Mouse (Mus musculus) layer of hippocampus, adult 8-10 months (tissue): Measurements from ENCODE around the gene Iqcb1. TPM values are rescaled to one million over a fixed set of nuclear protein-coding genes. Genes with fewer than 3 reads are reported as not detected.

Experiments used
- DNase-seq, 2 experiments: peaks; one replicate each; pipeline ENCODE4 v3.0.0; 2022; ENCODE audit warnings: low spot score in 2 of 2
- total RNA-seq, 4 experiments: library from RNA; stranded (reverse); gene quantifications; 2 replicates each; pipeline ENCODE4 v1.2.4; 2022

Gene Iqcb1
- total RNA-seq, 4 experiments from 2014 or later = 50.2 to 55.2 (median 53.1) TPM

DNA sequence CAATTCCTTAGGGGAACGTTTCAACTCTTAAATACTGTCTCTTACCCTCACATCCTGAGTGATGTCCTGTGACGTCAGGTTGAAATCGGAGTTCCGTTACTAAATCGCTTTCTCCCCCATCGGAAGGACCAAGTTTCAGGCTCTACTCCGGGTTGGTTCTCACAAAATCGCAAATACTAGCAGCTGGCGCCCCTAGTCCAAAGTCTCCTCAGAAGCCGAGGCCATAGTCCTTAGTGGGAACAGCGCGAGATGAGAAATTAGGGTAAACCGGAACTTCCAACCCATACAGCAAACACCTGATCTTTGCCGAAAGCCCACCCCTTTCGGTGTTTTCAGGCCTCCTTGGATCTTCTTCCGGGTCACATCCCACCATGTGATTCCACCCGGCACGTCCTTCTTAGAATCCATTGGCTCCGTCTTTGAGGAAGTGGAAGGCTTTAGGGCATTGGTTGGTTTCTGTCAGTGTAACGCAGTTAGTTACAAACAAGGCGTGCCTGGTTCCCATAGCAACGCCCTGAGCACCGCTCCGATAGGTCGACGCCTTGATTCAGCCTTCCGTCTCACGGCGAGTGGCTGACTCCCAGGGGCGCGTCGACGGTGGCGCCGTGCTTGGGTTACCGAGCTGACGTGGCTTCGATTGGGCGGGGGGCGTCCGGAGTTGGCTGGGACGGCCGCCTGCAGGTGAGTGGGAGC, 46.5 kb downstream of the Iqcb1 start, which contains the start of the genes Eaf2 and Golgb1:
Gene Eaf2, minus strand, starts transcription at position 421 of the 693 bp plus-strand sequence.
Gene Golgb1, plus strand, starts transcription at position 558 of the 693 bp plus-strand sequence.
- peak; percentile 98 to 100 for DNase-seq

DNA sequence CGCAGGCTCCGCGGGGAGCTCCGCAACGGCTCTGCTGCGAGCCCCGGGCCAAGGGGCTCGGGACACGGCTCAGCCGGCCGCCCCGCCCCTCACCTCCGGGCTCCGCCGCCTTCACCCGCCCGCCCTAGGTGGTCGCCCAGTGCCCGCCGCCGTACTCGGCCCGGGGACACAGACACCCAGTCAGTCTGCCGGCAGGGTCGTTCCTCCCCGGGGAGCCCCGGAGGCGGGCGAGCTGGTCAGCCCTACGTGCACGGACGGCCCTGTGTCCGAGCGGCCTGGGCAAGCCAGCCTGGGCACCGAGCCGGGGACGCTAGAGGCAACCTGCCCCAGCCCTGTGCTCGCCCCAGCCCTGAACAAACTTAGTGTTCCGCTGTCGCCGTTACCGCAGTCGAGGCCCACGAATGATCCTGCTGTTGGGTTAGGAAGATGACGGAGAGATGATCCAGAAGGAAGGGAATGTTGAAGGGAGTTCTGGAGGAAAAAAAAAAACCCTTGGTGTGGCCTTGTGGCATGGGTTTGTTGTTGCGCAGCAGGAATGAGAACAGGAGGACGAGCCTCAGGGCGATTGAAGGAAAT, 47.2 kb downstream of the Iqcb1 start:
- DNase-seq = peak in 1 of 2 experiments; percentile 44

DNA sequence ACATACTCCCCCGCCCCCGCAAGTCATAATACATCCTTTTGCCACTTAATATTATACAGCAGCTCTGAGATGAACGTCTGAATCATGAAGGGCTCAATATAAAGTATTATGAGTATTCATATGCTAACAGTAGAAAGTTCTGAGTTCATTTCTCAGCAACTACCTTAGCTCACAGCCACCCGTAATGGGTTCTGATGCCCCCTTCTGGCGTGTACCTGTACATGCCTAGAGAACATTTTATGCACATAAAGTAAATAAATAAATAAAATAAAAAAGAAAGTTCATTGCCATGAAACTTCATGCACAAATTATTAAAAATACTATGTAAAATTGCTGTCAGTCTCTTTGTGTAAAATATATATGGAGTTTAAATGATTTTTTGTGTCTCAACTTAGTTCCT, 49.1 kb downstream of the Iqcb1 start:
- no peak for DNase-seq

DNA sequence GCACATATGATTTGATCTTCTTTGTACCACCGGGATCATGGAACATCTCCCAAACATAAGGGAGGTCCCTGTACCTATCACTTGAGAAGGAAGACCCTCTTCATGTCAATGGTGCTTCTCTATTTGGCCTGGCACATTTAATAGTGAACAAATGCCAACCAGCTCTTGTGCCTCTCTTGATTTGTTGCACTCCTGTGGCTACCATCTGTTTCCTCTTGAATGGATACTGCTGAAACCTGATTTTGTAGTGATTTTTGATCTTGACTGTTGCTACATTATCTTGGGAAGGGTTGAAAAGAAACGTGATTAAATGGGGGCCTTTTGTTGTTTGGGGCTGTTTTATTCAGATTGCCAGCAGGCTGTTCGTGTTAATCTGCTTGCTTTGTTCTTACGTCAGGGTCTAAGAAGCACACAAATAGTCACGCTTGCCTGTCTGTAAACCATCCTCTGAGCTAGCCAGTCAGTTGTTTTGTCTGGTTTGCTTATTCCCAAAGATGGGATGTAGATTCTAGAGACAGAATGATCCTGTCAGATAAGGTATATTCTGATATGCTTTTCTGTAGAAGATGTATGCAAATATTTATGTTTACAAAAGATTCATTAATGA, 54.7 kb downstream of the Iqcb1 start:
- DNase-seq = no peak

DNA sequence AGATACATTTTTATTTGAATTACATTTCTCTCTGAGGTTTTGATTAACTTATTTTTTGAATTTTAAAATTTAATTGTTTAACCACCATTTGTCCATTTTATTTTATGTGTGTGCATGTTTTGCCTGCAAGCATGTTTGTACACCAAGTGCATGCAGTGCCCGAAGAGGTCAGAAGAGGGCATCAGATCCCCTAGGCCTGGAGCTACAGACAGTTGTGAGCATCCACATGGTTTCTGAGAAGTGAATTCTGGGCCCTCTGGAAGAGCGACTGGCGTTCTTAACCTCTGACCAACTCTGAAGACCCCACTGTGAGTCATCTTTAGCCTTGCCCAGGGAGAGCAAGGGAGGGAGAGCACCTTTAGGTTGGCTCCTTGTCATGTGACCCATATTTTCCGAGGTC, 56.7 kb downstream of the Iqcb1 start:
- no peak for DNase-seq

DNA sequence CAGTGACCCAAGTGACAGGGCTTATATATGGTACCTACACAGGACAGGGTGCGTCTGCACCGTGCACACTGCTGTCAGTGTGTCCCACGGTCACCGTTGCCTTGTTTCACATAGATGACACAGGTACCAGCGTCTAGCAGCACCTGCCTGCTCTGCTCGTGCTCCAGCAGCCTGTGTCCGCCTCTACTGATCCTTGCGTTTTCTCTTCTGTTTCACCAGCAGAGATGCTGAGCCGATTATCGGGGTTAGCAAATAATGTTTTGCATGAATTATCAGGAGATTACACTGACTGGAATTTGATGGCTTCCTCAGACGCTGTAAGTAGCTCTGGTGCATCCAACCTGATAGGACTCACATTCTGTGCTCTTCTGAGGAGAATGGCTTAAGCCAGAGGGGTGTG, 57.7 kb downstream of the Iqcb1 start:
- no peak for DNase-seq

DNA sequence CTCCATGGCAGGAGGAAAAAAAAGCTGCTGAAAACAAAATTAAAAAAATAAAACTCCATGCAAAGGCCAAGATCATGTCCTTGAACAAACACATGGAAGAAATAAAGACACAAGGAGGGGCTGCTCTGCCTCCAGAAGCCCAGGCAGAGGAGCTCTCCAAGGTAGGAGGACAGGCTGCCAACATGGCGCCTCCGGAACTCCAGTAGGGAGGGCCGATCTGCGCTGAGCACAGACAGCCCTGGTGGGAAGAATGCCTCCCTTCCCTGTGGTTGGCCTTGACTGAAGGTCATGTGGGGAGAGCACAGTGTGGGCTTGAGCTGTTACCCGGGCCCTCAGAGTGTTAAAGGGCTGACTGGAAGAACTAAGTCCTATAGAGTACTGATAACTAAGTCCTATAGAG, 59.4 kb downstream of the Iqcb1 start:
- no peak for DNase-seq

DNA sequence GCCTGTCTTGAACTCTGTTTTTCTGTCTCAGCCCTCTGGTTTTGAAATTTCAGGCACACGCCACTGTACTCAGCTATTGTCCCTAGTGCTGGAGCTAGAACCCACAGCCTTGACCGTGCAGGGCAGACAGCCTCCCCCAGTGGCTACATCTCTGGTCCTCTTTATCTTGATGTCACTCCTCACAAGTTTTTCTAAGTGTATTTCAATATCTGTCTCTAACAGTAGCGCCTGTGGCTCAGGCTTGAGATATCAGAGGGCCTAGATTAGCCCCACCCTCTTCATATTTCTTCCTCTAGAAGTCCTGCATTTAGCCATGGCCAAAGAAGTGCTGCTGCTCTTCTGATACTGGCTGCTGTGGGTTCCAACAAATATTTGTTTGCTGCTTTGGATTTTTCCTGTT, 62.4 kb downstream of the Iqcb1 start:
- DNase-seq = no peak

DNA sequence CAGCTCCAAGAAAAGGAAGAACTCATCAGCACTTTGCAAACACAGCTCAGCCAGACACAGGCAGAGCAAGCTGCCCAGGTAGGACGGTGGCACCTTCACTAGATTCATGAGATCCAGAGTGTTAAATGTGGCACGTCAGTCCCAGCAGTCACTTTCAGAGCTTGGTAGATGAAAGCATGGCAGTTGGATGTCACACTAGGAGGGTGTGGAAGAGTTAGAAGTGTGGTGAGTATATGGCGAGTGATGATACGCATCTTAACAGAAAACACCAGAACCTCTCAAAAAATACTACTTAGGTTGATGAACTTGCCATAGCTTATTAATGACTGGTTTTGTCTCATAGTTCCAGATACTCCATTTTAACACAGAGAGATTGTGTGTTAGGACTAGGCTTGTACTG, 63.2 kb downstream of the Iqcb1 start:
- no peak for DNase-seq

DNA sequence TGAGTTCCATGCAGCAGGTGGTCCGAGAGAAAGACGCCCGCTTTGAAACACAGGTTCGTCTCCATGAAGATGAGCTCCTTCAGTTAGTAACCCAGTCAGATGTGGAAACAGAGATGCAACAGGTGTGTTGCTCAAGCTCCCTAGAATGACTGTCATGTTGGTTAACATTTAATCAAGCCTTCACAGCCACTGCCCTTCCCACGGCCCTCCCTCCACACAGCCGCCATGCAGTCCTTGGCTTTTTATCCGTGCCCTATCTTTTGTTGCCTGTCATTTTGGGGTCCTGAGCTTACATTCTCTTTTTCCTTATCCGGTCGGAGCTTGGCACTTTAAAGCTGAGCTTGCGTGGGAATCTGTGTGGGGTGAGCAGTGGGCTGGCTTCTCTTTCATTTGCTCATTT, 65.1 kb downstream of the Iqcb1 start:
- no peak for DNase-seq

DNA sequence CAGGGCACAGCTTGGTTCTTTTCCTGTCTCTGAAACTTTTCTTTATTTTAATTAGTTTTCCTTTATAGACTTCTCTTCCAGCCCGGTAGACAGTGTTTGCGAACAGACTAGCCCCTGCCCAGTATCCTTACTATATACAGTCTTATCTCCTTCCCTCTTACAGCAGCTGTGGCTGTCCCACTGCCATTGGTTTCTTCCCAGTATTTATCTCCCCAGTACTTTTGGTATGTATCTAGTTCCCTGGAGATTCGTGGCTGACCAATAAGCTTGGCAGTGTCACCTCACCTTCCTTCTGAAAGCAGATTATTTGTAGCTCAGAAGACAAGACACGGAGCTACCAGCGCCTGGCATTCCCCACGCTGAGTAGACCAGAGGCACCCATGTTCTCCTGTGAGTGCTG, 68.5 kb downstream of the Iqcb1 start:
- no peak for DNase-seq

DNA sequence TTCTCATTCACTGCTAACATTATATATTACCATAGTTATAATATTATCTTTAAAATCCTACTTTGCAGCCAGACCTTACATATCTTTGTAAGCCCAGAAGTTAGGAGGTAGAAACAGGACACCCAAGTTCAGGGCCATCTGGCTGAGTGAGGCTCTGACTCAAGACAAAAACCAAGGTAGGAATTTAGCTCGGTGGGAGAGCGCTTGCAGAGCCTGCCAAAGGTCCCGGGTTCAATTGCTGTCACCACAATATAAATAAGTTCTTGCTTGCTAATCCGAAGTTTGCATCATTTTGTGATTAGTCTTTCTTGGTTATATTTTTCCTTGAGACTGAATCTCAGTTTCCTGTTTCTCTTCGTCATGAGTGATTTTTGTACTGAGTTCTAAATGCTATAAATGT, 75.0 kb downstream of the Iqcb1 start:
- no peak for DNase-seq

DNA sequence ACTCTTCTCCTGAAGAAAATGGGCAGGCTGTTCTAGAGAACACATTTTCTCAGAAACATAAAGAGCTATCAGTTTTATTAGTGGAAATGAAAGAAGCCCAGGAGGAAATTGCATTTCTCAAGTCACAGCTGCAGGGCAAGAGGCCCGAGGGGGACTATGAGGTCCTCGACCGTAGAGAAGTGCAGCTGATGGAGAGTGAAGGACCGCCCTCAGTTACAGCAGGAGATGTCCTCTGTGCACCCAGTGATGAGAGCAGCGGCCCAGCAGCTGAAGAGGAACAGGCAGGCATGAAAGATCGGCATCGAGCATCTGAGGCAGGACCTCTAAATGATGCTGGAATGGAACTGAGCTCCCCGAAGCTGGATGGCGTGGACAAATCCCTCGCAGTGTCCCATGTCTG, 83.7 kb downstream of the Iqcb1 start:
- no peak for DNase-seq

DNA sequence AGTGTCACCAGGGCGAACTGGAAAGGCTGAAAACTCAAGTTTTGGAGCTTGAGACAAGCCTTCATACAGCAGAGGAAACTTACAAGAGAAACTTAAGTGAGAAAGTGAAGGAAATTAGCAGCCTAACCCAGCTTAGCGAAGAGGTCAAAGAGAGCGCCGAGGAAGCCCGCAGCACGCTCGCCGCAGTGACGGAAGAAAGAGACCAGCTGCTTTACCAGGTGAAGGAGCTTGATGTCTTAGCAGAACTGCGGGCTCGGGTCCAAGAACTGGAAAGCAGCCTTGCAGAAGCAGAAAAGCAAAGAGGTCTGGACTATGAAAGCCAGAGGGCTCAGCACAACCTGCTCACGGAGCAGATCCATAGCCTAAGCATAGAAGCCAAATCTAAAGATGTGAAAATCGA, 84.1 kb downstream of the Iqcb1 start:
- DNase-seq = no peak

DNA sequence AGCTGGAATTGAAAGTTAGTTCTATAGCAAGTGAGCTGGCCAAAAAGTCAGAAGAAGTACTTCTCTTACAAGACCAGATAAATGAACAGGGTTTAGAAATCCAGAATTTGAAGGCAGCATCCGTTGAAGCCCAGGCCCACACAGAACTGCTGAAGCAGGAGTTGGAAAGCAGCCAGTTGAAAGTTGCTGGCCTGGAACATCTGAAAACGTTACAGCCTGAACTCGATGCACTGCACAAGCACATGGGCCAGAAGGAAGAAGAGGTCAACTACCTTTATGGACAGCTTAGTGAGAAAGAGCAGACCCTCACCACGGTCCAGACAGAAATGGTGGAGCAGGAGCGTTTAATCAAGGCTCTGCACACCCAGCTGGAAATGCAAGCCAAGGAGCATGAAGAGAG, 86.0 kb downstream of the Iqcb1 start:
- DNase-seq = no peak

DNA sequence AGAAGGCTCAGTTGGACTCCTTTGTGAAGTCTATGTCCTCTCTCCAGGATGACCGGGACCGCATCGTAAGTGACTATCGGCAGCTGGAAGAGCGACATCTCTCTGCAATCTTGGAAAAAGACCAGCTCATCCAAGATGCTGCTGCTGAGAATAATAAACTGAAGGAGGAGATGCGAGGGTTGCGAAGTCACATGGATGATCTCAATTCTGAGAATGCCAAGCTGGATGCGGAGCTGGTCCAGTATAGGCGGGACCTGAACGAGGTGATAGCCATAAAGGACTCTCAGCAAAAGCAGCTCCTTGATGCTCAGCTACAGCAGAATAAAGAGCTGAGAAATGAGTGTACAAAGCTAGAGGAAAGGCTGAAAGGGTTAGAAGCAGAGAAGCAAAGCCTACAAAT, 90.3 kb downstream of the Iqcb1 start:
- DNase-seq = no peak

DNA sequence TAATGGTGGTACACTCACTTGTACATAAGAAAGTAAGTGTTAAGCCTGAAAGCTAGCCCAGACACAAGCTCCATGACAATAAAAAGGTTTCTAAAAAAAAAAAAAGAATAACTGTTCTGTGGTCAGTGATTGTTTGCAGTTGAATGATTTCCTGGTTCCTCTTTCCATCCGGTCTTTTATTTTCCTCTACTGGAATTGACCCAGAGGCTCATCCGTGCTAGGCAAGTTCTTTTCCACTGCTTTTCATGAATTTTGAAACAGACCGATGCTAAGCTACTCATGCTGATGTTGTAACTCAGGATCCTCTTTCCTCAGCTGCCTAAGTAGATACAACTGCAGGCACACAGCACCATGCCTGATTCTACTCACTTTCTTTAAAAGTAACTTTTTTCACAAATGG, 92.2 kb downstream of the Iqcb1 start:
- DNase-seq = no peak

DNA sequence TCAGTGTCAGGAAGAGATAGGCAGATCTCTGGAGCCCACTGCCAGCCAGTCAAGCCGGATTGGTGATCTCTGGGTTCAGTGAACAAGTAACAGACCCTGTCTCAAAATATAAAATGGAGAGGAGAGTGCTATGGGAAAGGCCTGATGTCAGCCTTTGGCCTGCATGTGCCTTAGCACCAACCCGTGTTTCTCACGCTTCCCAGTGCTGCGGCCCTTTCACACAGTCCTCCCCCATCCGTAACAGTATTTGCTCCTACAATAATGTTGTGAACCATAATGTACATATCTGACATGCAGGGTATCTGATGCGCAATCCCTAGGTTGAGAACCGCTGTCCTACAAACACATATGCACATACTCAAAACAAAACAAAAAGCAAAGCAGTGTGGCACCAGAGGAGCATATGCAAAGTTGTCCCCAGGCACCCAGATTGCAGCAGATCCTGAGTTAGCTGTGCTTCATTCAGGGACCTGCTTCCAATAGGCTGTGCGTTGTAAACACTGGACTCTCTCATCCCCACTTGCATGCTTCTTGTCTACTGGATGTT, 93.0 kb downstream of the Iqcb1 start:
- no peak for DNase-seq

DNA sequence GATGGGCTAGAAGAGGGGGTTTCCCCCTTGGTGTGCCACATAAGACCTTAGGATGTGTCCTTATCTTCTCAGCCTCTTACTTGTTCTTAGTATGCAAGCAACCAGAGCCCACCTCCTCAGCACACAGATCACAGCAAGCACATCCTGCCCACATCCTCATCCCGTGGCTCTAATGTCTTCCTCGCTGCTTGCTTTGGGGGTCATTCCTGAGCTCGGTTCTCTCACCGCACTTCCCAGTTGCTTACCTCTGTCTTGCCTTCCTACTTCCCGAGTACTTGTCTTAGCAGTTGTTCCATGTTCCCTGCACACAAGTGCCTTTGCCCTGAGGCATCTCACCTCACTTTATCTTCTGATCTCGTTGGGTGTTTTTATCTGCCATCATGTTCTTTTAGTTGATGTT, 93.8 kb downstream of the Iqcb1 start:
- DNase-seq = no peak
